ENCODE assay signal across 20 mouse cellular contexts in the genomic region with DNA sequence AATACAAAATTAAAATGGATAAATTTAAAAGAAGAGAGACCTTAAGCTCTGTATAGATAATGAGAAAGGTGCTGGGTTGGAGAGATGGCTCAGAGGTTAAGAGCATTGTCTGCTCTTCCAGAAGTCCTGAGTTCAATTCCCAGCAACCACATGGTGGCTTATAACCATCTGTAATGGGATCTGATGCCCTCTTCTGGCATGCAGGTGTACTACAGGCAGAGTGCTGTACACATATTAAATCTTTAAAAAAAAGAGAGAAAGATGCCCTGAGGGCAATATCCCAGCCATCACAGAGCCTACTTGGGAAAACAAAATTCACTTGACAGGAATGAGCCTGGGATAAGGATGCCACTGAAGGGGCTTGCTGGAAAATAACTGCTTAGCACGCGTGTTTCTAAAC. TPM values are rescaled to one million over a fixed set of nuclear protein-coding genes. Genes with fewer than 3 reads are reported as not detected.
DNase-seq lines count a peak whose midpoint lies in the region; ATAC-seq and TF ChIP-seq lines count a peak whose summit lies in the region.
"Had no signal": no experiment of that assay in that cellular context is flagged by ENCODE, and none has a peak within 500 bp of the region (broad histone marks: within the 10 kb centered on the region; RNA-seq: fewer than 3 reads in every experiment).

No protein-coding gene starts in this region.

- no peaks in the 10 kb centered on the region for H3K36me3 ChIP-seq in heart, adult 2 months (ENCODE audit: control insufficient read depth, insufficient read depth, low read length)
- H3K36me3 ChIP-seq in stomach, postnatal 0 days (ENCODE audit: control insufficient read depth, insufficient read depth, low read length), result no peaks in the 10 kb centered on the region
- H3K36me3 ChIP-seq in midbrain, embryonic 13.5 days, result peaks cover 11% of the 10 kb centered on the region
- H3K36me3 ChIP-seq: heart, embryonic 10.5 days; lung, embryonic 15.5 days; stomach, embryonic 15.5 days had no signal

- DNase-seq in heart, adult 2 months, result no peak
- no peak for DNase-seq in heart, adult 9 months (ENCODE audit: low spot score in 2 of 2)
- no peak for DNase-seq in layer of hippocampus, adult 2 months (ENCODE audit: low spot score in 2 of 2)
- DNase-seq in layer of hippocampus, adult 11-12 months (ENCODE audit: low spot score), result no peak
- DNase-seq in thymus, postnatal 25 days, result peak; percentile 39
- no peak for DNase-seq in thymus, postnatal 10 days (ENCODE audit: low spot score in 2 of 2)
- no peak for DNase-seq in stomach, postnatal 0 days (ENCODE audit: low spot score)
- DNase-seq: heart, postnatal 4 days had no signal

- intact Hi-C loops in heart, adult 2 months (cut with DNase I), result no loop called here

- no peaks in the 10 kb centered on the region for H3K27me3 ChIP-seq in heart, adult 2 months (ENCODE audit: control insufficient read depth, insufficient read depth, low read length)
- no peaks in the 10 kb centered on the region for H3K27me3 ChIP-seq in stomach, postnatal 0 days (ENCODE audit: control insufficient read depth, insufficient read depth, low read length)
- H3K27me3 ChIP-seq in midbrain, embryonic 13.5 days, result no peaks in the 10 kb centered on the region
- H3K27me3 ChIP-seq: limb, embryonic 13.5 days; stomach, embryonic 15.5 days had no signal

- no peak overlapping the region for H3K9ac ChIP-seq in heart, adult 2 months (ENCODE audit: low read depth, low read length)
- H3K9ac ChIP-seq in stomach, postnatal 0 days (ENCODE audit: low read length), result no peak overlapping the region
- H3K9ac ChIP-seq in midbrain, embryonic 13.5 days (replicated peaks), result no peak overlapping the region
- H3K9ac ChIP-seq: limb, embryonic 13.5 days; lung, embryonic 15.5 days; stomach, embryonic 15.5 days had no signal

- no peaks in the 10 kb centered on the region for H3K9me3 ChIP-seq in stomach, postnatal 0 days (ENCODE audit: control insufficient read depth, low read length)
- H3K9me3 ChIP-seq in midbrain, embryonic 13.5 days, result no peaks in the 10 kb centered on the region
- H3K9me3 ChIP-seq: heart, embryonic 10.5 days; limb, embryonic 13.5 days; lung, embryonic 15.5 days; midbrain, embryonic 10.5 days; stomach, embryonic 15.5 days had no signal

- H3K4me3 ChIP-seq in heart, adult 2 months, result no peak overlapping the region
- H3K4me3 ChIP-seq in layer of hippocampus, adult 2 months, result no peak overlapping the region
- H3K4me3 ChIP-seq in stomach, postnatal 0 days (ENCODE audit: low read depth, low read length), result no peak overlapping the region
- H3K4me3 ChIP-seq in midbrain, embryonic 13.5 days (replicated peaks), result no peak overlapping the region
- H3K4me3 ChIP-seq: heart, embryonic 10.5 days; limb, embryonic 13.5 days; lung, embryonic 15.5 days; midbrain, embryonic 10.5 days; myocyte; stomach, embryonic 15.5 days had no signal

- peaks cover 7% of the 10 kb centered on the region for H3K4me1 ChIP-seq in heart, adult 2 months (ENCODE audit: control insufficient read depth, insufficient read depth, low read length)
- no peaks in the 10 kb centered on the region for H3K4me1 ChIP-seq in stomach, postnatal 0 days (replicated peaks; ENCODE audit: control insufficient read depth, insufficient read depth)
- H3K4me1 ChIP-seq in midbrain, embryonic 13.5 days (replicated peaks), result peaks cover 7% of the 10 kb centered on the region; the same call in 1 of the 2 replicates
- H3K4me1 ChIP-seq: lung, embryonic 15.5 days had no signal

- TF ChIP-seq CTCF in heart, adult 2 months (IDR thresholded peaks at IDR 0.05), result peak; percentile 49
- peak; percentile 62 for TF ChIP-seq CTCF in layer of hippocampus, adult 2 months (conservative IDR thresholded peaks at IDR 0.05)
- TF ChIP-seq CTCF in stomach, postnatal 0 days (IDR thresholded peaks at IDR 0.05; ENCODE audit: low read depth), result peak; percentile 54

- no peak overlapping the region for H3K4me2 ChIP-seq in stomach, postnatal 0 days (replicated peaks; ENCODE audit: low read depth)
- H3K4me2 ChIP-seq in midbrain, embryonic 13.5 days (replicated peaks), result no peak overlapping the region
- H3K4me2 ChIP-seq: limb, embryonic 13.5 days; lung, embryonic 15.5 days; stomach, embryonic 15.5 days had no signal

- no peak for TF ChIP-seq POLR2A in heart, adult 2 months (IDR thresholded peaks at IDR 0.05; ENCODE audit: insufficient read depth, low read depth, low read length)

- H3K27ac ChIP-seq in heart, adult 2 months, result no peak overlapping the region
- H3K27ac ChIP-seq in layer of hippocampus, adult 2 months, result no peak overlapping the region
- no peak overlapping the region for H3K27ac ChIP-seq in stomach, postnatal 0 days (replicated peaks)
- no peak overlapping the region for H3K27ac ChIP-seq in midbrain, embryonic 13.5 days
- H3K27ac ChIP-seq: heart, embryonic 10.5 days; limb, embryonic 13.5 days; lung, embryonic 15.5 days; midbrain, embryonic 10.5 days; stomach, embryonic 15.5 days had no signal

- H3K79me2 ChIP-seq in heart, adult 2 months (replicated peaks; ENCODE audit: control insufficient read depth, insufficient read depth, low read length), result no peaks in the 10 kb centered on the region

- ATAC-seq in stomach, postnatal 0 days (ENCODE audit: low FRiP score, low TSS enrichment), result no peak
- ATAC-seq in midbrain, embryonic 13.5 days, result no peak
- ATAC-seq: forebrain, embryonic 14.5 days had no signal

- 70% methylated on average over 2 of the region's 2 CpGs for WGBS in heart, adult 2 months
- 91% methylated on average over 2 of the region's 2 CpGs for WGBS in stomach, postnatal 0 days
- 96% methylated on average over 2 of the region's 2 CpGs for WGBS in midbrain, embryonic 13.5 days

- no peak for TF ChIP-seq EP300 in heart, adult 2 months (IDR thresholded peaks at IDR 0.05; ENCODE audit: insufficient read depth, low read depth, low read length)
- TF ChIP-seq EP300 in stomach, postnatal 0 days (optimal IDR thresholded peaks at IDR 0.05), result no peak

RNA-seq across cellular contexts. Expression of a gene that starts 5.9 kb away (rescaled TPM):
- not detected for total RNA-seq in heart, adult 2 months (2021)
- polyA plus RNA-seq in heart, adult 2 months (2012; rRNA removed), result not detected in 2 replicates
- not detected for total RNA-seq in layer of hippocampus, adult 2 months (2021)
- 0.41 and 0.46 TPM in 2 replicates for polyA plus RNA-seq in stomach, postnatal 0 days (2015; fragmentation: Nextera tagmentation; extraction: Ambion mirVana)
- polyA plus RNA-seq in midbrain, embryonic 13.5 days (2015; fragmentation: Nextera tagmentation; extraction: Ambion mirVana), result 0.49 and 0.50 TPM in 2 replicates
- total RNA-seq: gastrocnemius, adult 8-10 months; heart, postnatal 4 days; layer of hippocampus, adult 18-20 months; left cerebral cortex, adult 8-10 months had no signal

RNA-seq across cellular contexts. Expression of a gene that starts 13.9 kb away (rescaled TPM):
- total RNA-seq in heart, adult 2 months (2021), result 100 to 1,000 TPM in 1 of 2 experiments, 10 to 100 TPM in 1; 88.5 to 103 TPM
- 45.6 and 51.1 TPM in 2 replicates for polyA plus RNA-seq in heart, adult 2 months (2012; rRNA removed)
- total RNA-seq in layer of hippocampus, adult 2 months (2021), result 100 to 1,000 TPM; 187 to 211 TPM
- 9.0 and 9.4 TPM in 2 replicates for polyA plus RNA-seq in stomach, postnatal 0 days (2015; fragmentation: Nextera tagmentation; extraction: Ambion mirVana)
- 45.9 and 58.2 TPM in 2 replicates for polyA plus RNA-seq in midbrain, embryonic 13.5 days (2015; fragmentation: Nextera tagmentation; extraction: Ambion mirVana)

RNA-seq across cellular contexts. Expression of a gene that starts 36.8 kb away (rescaled TPM):
- total RNA-seq in heart, adult 2 months (2021), result 100 to 1,000 TPM; 238 to 254 TPM
- 127 and 204 TPM in 2 replicates for polyA plus RNA-seq in heart, adult 2 months (2012; rRNA removed)
- total RNA-seq in layer of hippocampus, adult 2 months (2021), result 100 to 1,000 TPM; 171 to 184 TPM
- polyA plus RNA-seq in stomach, postnatal 0 days (2015; fragmentation: Nextera tagmentation; extraction: Ambion mirVana), result 280 and 282 TPM in 2 replicates
- 560 and 579 TPM in 2 replicates for polyA plus RNA-seq in midbrain, embryonic 13.5 days (2015; fragmentation: Nextera tagmentation; extraction: Ambion mirVana)

RNA-seq across cellular contexts. Expression of a gene that starts 46.8 kb away (rescaled TPM):
- total RNA-seq in heart, adult 2 months (2021), result 1 to 10 TPM; 2.8 to 3.2 TPM
- polyA plus RNA-seq in heart, adult 2 months (2012; rRNA removed), result 3.9 and 4.9 TPM in 2 replicates
- total RNA-seq in layer of hippocampus, adult 2 months (2021), result 10 to 100 TPM; 10.4 to 12.9 TPM
- polyA plus RNA-seq in stomach, postnatal 0 days (2015; fragmentation: Nextera tagmentation; extraction: Ambion mirVana), result 7.0 and 7.7 TPM in 2 replicates
- 17.0 and 18.7 TPM in 2 replicates for polyA plus RNA-seq in midbrain, embryonic 13.5 days (2015; fragmentation: Nextera tagmentation; extraction: Ambion mirVana)

RNA-seq across cellular contexts. Expression of a gene that starts 47.0 kb away (rescaled TPM):
- 1 to 10 TPM; 5.0 to 5.8 TPM for total RNA-seq in heart, adult 2 months (2021)
- 4.8 and 7.8 TPM in 2 replicates for polyA plus RNA-seq in heart, adult 2 months (2012; rRNA removed)
- total RNA-seq in layer of hippocampus, adult 2 months (2021), result 100 to 1,000 TPM; 154 to 155 TPM
- 6.1 and 6.5 TPM in 2 replicates for polyA plus RNA-seq in stomach, postnatal 0 days (2015; fragmentation: Nextera tagmentation; extraction: Ambion mirVana)
- polyA plus RNA-seq in midbrain, embryonic 13.5 days (2015; fragmentation: Nextera tagmentation; extraction: Ambion mirVana), result 14.8 and 15.2 TPM in 2 replicates
- polyA plus RNA-seq: C2C12, myocyte had no signal
